Mouse (Mus musculus): ENCODE measurements around the gene Trim39. TPM values are rescaled to one million over a fixed set of nuclear protein-coding genes. Genes with fewer than 3 reads are reported as not detected.

Gene Trim39
- polyA plus RNA-seq, 1 experiment from 2014 or later: 23.3 TPM

DNA sequence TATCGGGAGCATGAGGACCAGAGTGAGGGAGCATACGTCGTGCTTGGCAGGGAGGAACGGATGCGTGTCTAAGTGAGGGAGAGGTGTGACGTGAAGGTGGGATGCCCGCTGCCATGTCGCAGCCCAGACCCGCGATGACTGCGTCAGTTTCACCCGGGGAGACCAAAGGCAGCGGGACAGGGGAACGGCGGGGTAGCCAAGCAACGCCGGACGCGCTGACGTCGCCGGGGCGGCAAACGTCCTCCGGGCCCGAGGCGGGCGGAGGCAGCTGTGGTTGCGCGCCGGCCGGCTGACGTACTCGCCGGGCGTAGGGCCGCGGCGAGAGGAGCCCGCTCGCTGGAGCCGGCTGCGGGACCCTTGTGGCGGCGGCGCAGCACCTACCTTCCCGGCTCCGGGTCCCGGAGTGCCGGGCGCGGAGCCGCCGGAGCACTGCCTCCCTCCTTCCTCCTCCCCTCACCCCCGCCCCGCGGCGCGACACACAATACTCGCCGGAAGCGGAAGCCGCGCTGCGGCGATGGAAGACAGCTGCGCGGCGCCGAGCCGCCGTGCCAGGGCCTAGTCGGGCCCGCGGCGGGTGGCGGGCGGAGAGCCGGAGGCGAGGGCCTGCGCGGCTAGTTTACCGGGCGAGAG is 976 bp downstream of the Trim39 start:
- peak overlapping the region; percentile 93 for H3K9ac ChIP-seq
- H3K4me3 ChIP-seq (replicated peaks): peak overlapping the region; percentile 92
- H3K27me3 ChIP-seq: no peaks in the 10 kb centered on the region
- peak overlapping the region; percentile 94 for H3K27ac ChIP-seq
- peak overlapping the region; percentile 93 for H3K4me2 ChIP-seq
- no peaks in the 10 kb centered on the region for H3K9me3 ChIP-seq
- WGBS: under 1% methylated on average over 78 of the region's 84 CpGs
- H3K36me3 ChIP-seq (replicated peaks): peaks cover 20% of the 10 kb centered on the region
- peaks cover 35% of the 10 kb centered on the region for H3K4me1 ChIP-seq
- ATAC-seq (ENCODE audit: low FRiP score): peak; percentile 94

- 79% methylated on average over 5 of the region's 5 CpGs for WGBS
- Histone ChIP-seq H3K36me3 (replicated peaks) (peaks cover 66% of the 10 kb centered on the region), H3K4me1 (peaks cover 11% of the 10 kb centered on the region), H3K9me3 (no peaks in the 10 kb centered on the region), H3K9ac (no peak overlapping the region), H3K4me3 (replicated peaks) (no peak overlapping the region), H3K4me2 (no peak overlapping the region), H3K27ac (no peak overlapping the region), H3K27me3 (no peaks in the 10 kb centered on the region)
- ATAC-seq (ENCODE audit: low FRiP score): no peak
Observed at GRCm38 (mm10) chr17:36265834-36266233, 6.2 kb downstream of the Trim39 start.

GRCm38 (mm10) chr17:36264273-36264925 is 7.6 kb downstream of the Trim39 start:
- Histone ChIP-seq H3K9me3 (no peaks in the 10 kb centered on the region), H3K4me3 (replicated peaks) (no peak overlapping the region), H3K36me3 (replicated peaks) (peaks cover 80% of the 10 kb centered on the region), H3K4me1 (no peaks in the 10 kb centered on the region), H3K4me2 (no peak overlapping the region), H3K9ac (no peak overlapping the region), H3K27ac (no peak overlapping the region), H3K27me3 (no peaks in the 10 kb centered on the region)
- 90% methylated on average over 3 of the region's 3 CpGs for WGBS
- no peak for ATAC-seq (ENCODE audit: low FRiP score)

GRCm38 (mm10) chr17:36261511-36262166 is 10.4 kb downstream of the Trim39 start:
- peaks cover 72% of the 10 kb centered on the region for H3K36me3 ChIP-seq (replicated peaks)
- no peak overlapping the region for H3K4me3 ChIP-seq (replicated peaks)
- no peak overlapping the region for H3K27ac ChIP-seq
- no peaks in the 10 kb centered on the region for H3K27me3 ChIP-seq
- WGBS: 94% methylated on average over 9 of the region's 9 CpGs
- no peak for ATAC-seq (ENCODE audit: low FRiP score)
- H3K9ac ChIP-seq: no peak overlapping the region
- no peaks in the 10 kb centered on the region for H3K9me3 ChIP-seq
- H3K4me1 ChIP-seq: peaks cover 8% of the 10 kb centered on the region; the same call in 1 of the 2 replicates
- no peak overlapping the region for H3K4me2 ChIP-seq

DNA sequence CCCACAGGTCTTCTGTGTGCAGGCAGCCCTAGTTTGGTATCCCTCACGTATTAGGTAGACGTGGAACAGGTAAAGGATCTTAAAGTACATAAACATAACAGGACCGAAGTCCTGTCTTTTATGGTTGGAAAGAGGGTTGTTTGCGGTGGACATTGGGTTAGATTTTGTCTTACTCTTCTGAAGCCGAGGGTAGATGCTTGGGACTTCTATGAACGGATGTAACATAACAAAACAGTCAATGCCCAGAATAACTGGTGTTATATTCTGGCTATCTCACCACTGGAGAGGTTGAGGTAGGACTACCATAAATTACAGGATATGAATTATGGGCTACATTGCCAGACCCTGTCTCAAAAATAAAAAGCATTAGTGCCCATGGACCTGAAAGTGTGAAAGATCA is 14.1 kb downstream of the Trim39 start, which contains the start of gene Rpp21:
Gene Rpp21, minus strand, starts transcription at position 101 of the 400 bp plus-strand sequence.
- Histone ChIP-seq H3K27me3 (0 out of 2 replicates have a peak, but pooled peaks cover 3% of the 10 kb centered on the region), H3K36me3 (replicated peaks) (peaks cover 39% of the 10 kb centered on the region), H3K4me3 (replicated peaks) (peak within 1 kb of the TSS; percentile 76), H3K4me1 (peaks cover 9% of the 10 kb centered on the region; the same call in 1 of the 2 replicates), H3K4me2 (peak within 1 kb of the TSS; percentile 60), H3K9ac (peak within 1 kb of the TSS; percentile 74), H3K9me3 (no peaks in the 10 kb centered on the region), H3K27ac (peak within 1 kb of the TSS; percentile 74)
- 50% methylated on average over 6 of the region's 6 CpGs for WGBS
- no peak for ATAC-seq (ENCODE audit: low FRiP score)

- peaks cover 7% of the 10 kb centered on the region for H3K27me3 ChIP-seq
Observed at GRCm38 (mm10) chr17:36257241-36257947, 14.7 kb downstream of the Trim39 start.

GRCm38 (mm10) chr17:36253087-36253600 is 18.9 kb downstream of the Trim39 start:
- Histone ChIP-seq H3K4me1 (peaks cover 15% of the 10 kb centered on the region), H3K4me3 (replicated peaks) (no peak overlapping the region), H3K9me3 (no peaks in the 10 kb centered on the region), H3K9ac (no peak overlapping the region), H3K4me2 (no peak overlapping the region), H3K27ac (no peak overlapping the region), H3K36me3 (replicated peaks) (no peaks in the 10 kb centered on the region), H3K27me3 (peaks cover 39% of the 10 kb centered on the region)
- ATAC-seq (ENCODE audit: low FRiP score): no peak
- 66% methylated on average over 6 of the region's 6 CpGs for WGBS

More at GRCm38 (mm10) chr17:36257241-36257947, 14.7 kb downstream of the Trim39 start:
- Histone ChIP-seq H3K4me3 (replicated peaks) (peak overlapping the region; percentile 76), H3K36me3 (replicated peaks) (peaks cover 34% of the 10 kb centered on the region), H3K9ac (peak overlapping the region; percentile 74), H3K4me2 (peak overlapping the region; percentile 60), H3K27ac (peak overlapping the region; percentile 74), H3K9me3 (no peaks in the 10 kb centered on the region), H3K4me1 (peaks cover 10% of the 10 kb centered on the region)
- 0% methylated on average over 35 of the region's 37 CpGs for WGBS
- ATAC-seq (ENCODE audit: low FRiP score): peak; percentile 96

GRCm38 (mm10) chr17:36252250-36252876 is 19.7 kb downstream of the Trim39 start:
- ATAC-seq (ENCODE audit: low FRiP score): no peak
- no peak overlapping the region; the same call in 1 of the 2 replicates for H3K9ac ChIP-seq
- H3K4me3 ChIP-seq (replicated peaks): peak overlapping the region; percentile 11; the same call in 1 of the 2 replicates
- peaks cover 12% of the 10 kb centered on the region for H3K4me1 ChIP-seq
- H3K27ac ChIP-seq: no peak overlapping the region
- no peaks in the 10 kb centered on the region for H3K9me3 ChIP-seq
- H3K4me2 ChIP-seq: peak overlapping the region; percentile 43
- H3K27me3 ChIP-seq: peaks cover 44% of the 10 kb centered on the region
- H3K36me3 ChIP-seq (replicated peaks): no peaks in the 10 kb centered on the region
- 10% methylated on average over 25 of the region's 25 CpGs for whole genome bisulfite sequencing

- Histone ChIP-seq H3K9me3 (no peaks in the 10 kb centered on the region), H3K27ac (no peak overlapping the region), H3K4me2 (no peak overlapping the region; the same call in 1 of the 2 replicates), H3K36me3 (replicated peaks) (no peaks in the 10 kb centered on the region), H3K4me1 (peaks cover 6% of the 10 kb centered on the region; the same call in 1 of the 2 replicates), H3K27me3 (peaks cover 45% of the 10 kb centered on the region), H3K9ac (no peak overlapping the region), H3K4me3 (replicated peaks) (no peak overlapping the region)
- 32% methylated on average over 33 of the region's 33 CpGs for WGBS
- no peak for ATAC-seq (ENCODE audit: low FRiP score)
Observed at GRCm38 (mm10) chr17:36248886-36249285, 23.2 kb downstream of the Trim39 start.

DNA sequence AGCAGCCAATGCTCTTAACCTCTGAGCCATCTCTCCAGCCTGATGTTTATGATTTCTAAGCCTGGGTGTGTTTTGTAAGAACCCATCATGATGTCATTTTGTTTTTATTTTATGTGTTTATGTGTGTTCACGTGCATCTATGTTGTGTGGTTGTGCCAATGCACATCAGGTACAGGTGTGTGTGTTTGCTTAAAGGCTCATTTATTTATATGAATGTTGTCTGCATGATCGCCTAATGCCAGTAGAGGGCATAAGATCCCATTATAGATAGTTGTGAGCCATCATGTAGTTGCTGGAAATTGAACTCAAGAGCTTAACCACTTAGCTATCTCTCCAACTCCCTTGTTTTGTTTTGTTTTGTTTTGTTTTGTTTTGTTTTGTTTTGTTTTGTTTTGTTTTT is 26.3 kb downstream of the Trim39 start:
- ATAC-seq (ENCODE audit: low FRiP score): no peak
- no peaks in the 10 kb centered on the region for H3K4me1 ChIP-seq
- no peaks in the 10 kb centered on the region for H3K9me3 ChIP-seq
- peaks cover 27% of the 10 kb centered on the region for H3K27me3 ChIP-seq
- H3K9ac ChIP-seq: no peak overlapping the region
- WGBS: 90% methylated on average over 2 of the region's 2 CpGs
- no peaks in the 10 kb centered on the region for H3K36me3 ChIP-seq (replicated peaks)
- H3K4me3 ChIP-seq (replicated peaks): no peak overlapping the region
- H3K27ac ChIP-seq: no peak overlapping the region
- H3K4me2 ChIP-seq: no peak overlapping the region

DNA sequence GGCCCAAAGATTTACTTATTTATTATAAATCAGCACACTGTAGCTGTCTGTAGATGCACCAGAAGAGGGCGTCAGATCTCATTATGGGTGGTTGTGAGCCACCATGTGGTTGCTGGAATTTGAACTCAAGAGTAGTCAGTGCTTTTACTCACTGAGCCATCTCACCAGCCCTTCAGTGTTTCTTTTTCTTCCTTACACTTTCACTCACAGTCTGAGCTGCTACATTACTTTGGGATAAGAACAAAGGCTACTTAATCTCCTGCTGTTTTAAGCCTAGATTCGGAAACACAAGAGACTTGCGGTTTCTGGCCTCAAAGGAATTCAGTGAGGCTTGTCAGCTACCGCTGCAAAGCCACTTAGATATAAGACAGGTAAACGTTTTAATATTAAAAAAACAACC is 28.0 kb downstream of the Trim39 start:
- H3K27ac ChIP-seq: no peak overlapping the region
- H3K27me3 ChIP-seq: peaks cover 16% of the 10 kb centered on the region
- 13% methylated on average over 5 of the region's 5 CpGs for WGBS
- no peaks in the 10 kb centered on the region for H3K4me1 ChIP-seq
- no peak overlapping the region for H3K9ac ChIP-seq
- no peaks in the 10 kb centered on the region for H3K36me3 ChIP-seq (replicated peaks)
- ATAC-seq (ENCODE audit: low FRiP score): no peak
- no peak overlapping the region for H3K4me3 ChIP-seq (replicated peaks)
- H3K4me2 ChIP-seq: no peak overlapping the region
- no peaks in the 10 kb centered on the region for H3K9me3 ChIP-seq
